Mouse (Mus musculus) liver, postnatal 0 days (tissue): ENCODE data around the gene Ndufs4.

Experiments
- CTCF ChIP-seq: sonication (generic); IDR thresholded peaks from 2 replicates; pipeline ENCODE4 v1.5.1; 2016; ENCODE audit warnings: antibody characterized with exemption, low read depth
- EP300 ChIP-seq: IDR thresholded peaks from 2 replicates; pipeline ENCODE4 v1.6.1; 2016; ENCODE audit warnings: antibody characterized with exemption, low read depth, mild to moderate bottlenecking

DNA sequence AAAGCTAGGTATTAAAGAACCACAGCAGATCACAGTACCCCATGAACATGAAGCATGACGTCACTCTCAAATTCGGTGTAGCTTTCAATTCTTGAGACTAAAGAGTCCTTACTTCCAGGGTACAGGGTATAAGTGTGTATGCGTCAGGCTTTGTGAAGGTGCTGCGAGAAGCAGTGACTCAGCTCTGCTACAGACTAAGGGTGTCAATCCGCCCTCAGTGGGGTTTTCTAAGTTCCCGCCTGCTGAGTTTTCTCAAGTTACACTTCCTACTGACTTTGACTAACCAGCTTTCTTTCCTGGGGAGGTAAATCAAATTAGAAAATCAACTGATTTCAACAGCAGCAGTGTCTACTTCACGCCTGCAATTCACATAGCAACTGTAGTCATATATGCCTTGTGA lies 83.4 kb downstream of the Ndufs4 start:
- TF ChIP-seq CTCF (no peak), EP300 (no peak)
